Mouse (Mus musculus): ENCODE measurements at regions not wholly inside any gene's neighbourhood (a gene's known extent, or its start where the extent isn't known, plus 50 kb on each side); places are given as distances from the start of the nearest gene placed in this dataset.
"Not testable (repeated sequence)": the region's sequence is repeated elsewhere in the genome, so short reads cannot be mapped to it uniquely, and the experiment has no call there.

- Histone ChIP-seq H3K36me3 (ENCODE audit: control insufficient read depth, insufficient read depth, low read length) (no peaks in the 10 kb centered on the region), H3K9ac (ENCODE audit: low read depth, low read length) (no peak overlapping the region), H3K4me2 (replicated peaks; ENCODE audit: low read depth, low read length) (no peak overlapping the region), H3K27ac (ENCODE audit: low read depth, low read length) (no peak overlapping the region), H3K9me3 (ENCODE audit: control insufficient read depth, low read length) (peaks cover 3% of the 10 kb centered on the region; the same call in 1 of the 2 replicates), H3K4me1 (ENCODE audit: control insufficient read depth, insufficient read depth, low read length) (no peaks in the 10 kb centered on the region), H3K4me3 (ENCODE audit: low read length) (no peak overlapping the region), H3K27me3 (ENCODE audit: control insufficient read depth, insufficient read depth, low read length) (no peaks in the 10 kb centered on the region)
- 94% methylated on average over 2 of the region's 2 CpGs for WGBS
- ATAC-seq (ENCODE audit: low FRiP score, low TSS enrichment) = no peak
These were observed 678.5 kb upstream of the Gm19410 start for GRCm38 (mm10) chr8:35087070-35087469.

- Histone ChIP-seq H3K4me1 (ENCODE audit: control insufficient read depth, insufficient read depth, low read length) (no peaks in the 10 kb centered on the region), H3K9ac (ENCODE audit: low read depth, low read length) (no peak overlapping the region), H3K4me2 (replicated peaks; ENCODE audit: low read depth, low read length) (no peak overlapping the region), H3K9me3 (ENCODE audit: control insufficient read depth, low read length) (peaks cover 3% of the 10 kb centered on the region; the same call in 1 of the 2 replicates), H3K36me3 (ENCODE audit: control insufficient read depth, insufficient read depth, low read length) (no peaks in the 10 kb centered on the region), H3K27ac (ENCODE audit: low read depth, low read length) (no peak overlapping the region), H3K4me3 (ENCODE audit: low read length) (no peak overlapping the region), H3K27me3 (ENCODE audit: control insufficient read depth, insufficient read depth, low read length) (no peaks in the 10 kb centered on the region)
- ATAC-seq (ENCODE audit: low FRiP score, low TSS enrichment) = no peak
- WGBS = 87% methylated on average over 18 of the region's 18 CpGs
These were observed 677.0 kb upstream of the Gm19410 start for GRCm38 (mm10) chr8:35088380-35089244.

GRCm38 (mm10) chr8:35089519-35089918, 676.1 kb upstream of the Gm19410 start:
- no peak overlapping the region for H3K4me2 ChIP-seq (replicated peaks; ENCODE audit: low read depth, low read length)
- H3K4me1 ChIP-seq (ENCODE audit: control insufficient read depth, insufficient read depth, low read length) = no peaks in the 10 kb centered on the region
- no peak overlapping the region for H3K9ac ChIP-seq (ENCODE audit: low read depth, low read length)
- H3K36me3 ChIP-seq (ENCODE audit: control insufficient read depth, insufficient read depth, low read length) = no peaks in the 10 kb centered on the region
- no peak for ATAC-seq (ENCODE audit: low FRiP score, low TSS enrichment)
- peaks cover 3% of the 10 kb centered on the region; the same call in 1 of the 2 replicates for H3K9me3 ChIP-seq (ENCODE audit: control insufficient read depth, low read length)
- 91% methylated on average over 8 of the region's 8 CpGs for WGBS
- no peak overlapping the region for H3K4me3 ChIP-seq (ENCODE audit: low read length)
- no peaks in the 10 kb centered on the region for H3K27me3 ChIP-seq (ENCODE audit: control insufficient read depth, insufficient read depth, low read length)
- no peak overlapping the region for H3K27ac ChIP-seq (ENCODE audit: low read depth, low read length)

GRCm38 (mm10) chr8:35101701-35102100, 663.9 kb upstream of the Gm19410 start:
- 88% methylated on average over 5 of the region's 5 CpGs for WGBS
- Histone ChIP-seq H3K4me3 (ENCODE audit: low read length) (no peak overlapping the region), H3K4me2 (replicated peaks; ENCODE audit: low read depth, low read length) (no peak overlapping the region), H3K27me3 (ENCODE audit: control insufficient read depth, insufficient read depth, low read length) (no peaks in the 10 kb centered on the region), H3K27ac (ENCODE audit: low read depth, low read length) (no peak overlapping the region), H3K9me3 (ENCODE audit: control insufficient read depth, low read length) (no peaks in the 10 kb centered on the region), H3K36me3 (ENCODE audit: control insufficient read depth, insufficient read depth, low read length) (no peaks in the 10 kb centered on the region), H3K4me1 (ENCODE audit: control insufficient read depth, insufficient read depth, low read length) (no peaks in the 10 kb centered on the region), H3K9ac (ENCODE audit: low read depth, low read length) (no peak overlapping the region)
- ATAC-seq (ENCODE audit: low FRiP score, low TSS enrichment) = no peak

GRCm38 (mm10) chr8:35102102-35102501, 663.5 kb upstream of the Gm19410 start:
- not testable (repeated sequence) for H3K4me3 ChIP-seq (ENCODE audit: low read length); H3K4me2 ChIP-seq (replicated peaks; ENCODE audit: low read depth, low read length); ATAC-seq (ENCODE audit: low FRiP score, low TSS enrichment); H3K4me1 ChIP-seq (ENCODE audit: control insufficient read depth, insufficient read depth, low read length); H3K27ac ChIP-seq (ENCODE audit: low read depth, low read length); H3K36me3 ChIP-seq (ENCODE audit: control insufficient read depth, insufficient read depth, low read length); H3K9ac ChIP-seq (ENCODE audit: low read depth, low read length); H3K9me3 ChIP-seq (ENCODE audit: control insufficient read depth, low read length); H3K27me3 ChIP-seq (ENCODE audit: control insufficient read depth, insufficient read depth, low read length)
- WGBS = 77% methylated on average over 3 of the region's 3 CpGs

GRCm38 (mm10) chr8:35104465-35104876, 661.1 kb upstream of the Gm19410 start:
- not testable (repeated sequence) for H3K4me1 ChIP-seq (ENCODE audit: control insufficient read depth, insufficient read depth, low read length); H3K4me2 ChIP-seq (replicated peaks; ENCODE audit: low read depth, low read length); H3K4me3 ChIP-seq (ENCODE audit: low read length); H3K9ac ChIP-seq (ENCODE audit: low read depth, low read length); H3K27ac ChIP-seq (ENCODE audit: low read depth, low read length); H3K27me3 ChIP-seq (ENCODE audit: control insufficient read depth, insufficient read depth, low read length); H3K36me3 ChIP-seq (ENCODE audit: control insufficient read depth, insufficient read depth, low read length); ATAC-seq (ENCODE audit: low FRiP score, low TSS enrichment); H3K9me3 ChIP-seq (ENCODE audit: control insufficient read depth, low read length)

GRCm38 (mm10) chr8:35109506-35110217, 655.9 kb upstream of the Gm19410 start:
- H3K4me3 ChIP-seq (ENCODE audit: low read length) = no peak overlapping the region
- no peaks in the 10 kb centered on the region for H3K9me3 ChIP-seq (ENCODE audit: control insufficient read depth, low read length)
- no peak overlapping the region for H3K4me2 ChIP-seq (replicated peaks; ENCODE audit: low read depth, low read length)
- H3K27ac ChIP-seq (ENCODE audit: low read depth, low read length) = no peak overlapping the region
- H3K4me1 ChIP-seq (ENCODE audit: control insufficient read depth, insufficient read depth, low read length) = no peaks in the 10 kb centered on the region
- H3K36me3 ChIP-seq (ENCODE audit: control insufficient read depth, insufficient read depth, low read length) = no peaks in the 10 kb centered on the region
- WGBS = 87% methylated on average over 27 of the region's 27 CpGs
- no peaks in the 10 kb centered on the region for H3K27me3 ChIP-seq (ENCODE audit: control insufficient read depth, insufficient read depth, low read length)
- no peak for ATAC-seq (ENCODE audit: low FRiP score, low TSS enrichment)
- no peak overlapping the region for H3K9ac ChIP-seq (ENCODE audit: low read depth, low read length)

GRCm38 (mm10) chr8:35110286-35110685, 655.3 kb upstream of the Gm19410 start:
- 90% methylated on average over 8 of the region's 8 CpGs for WGBS
- no peak overlapping the region for H3K27ac ChIP-seq (ENCODE audit: low read depth, low read length)
- no peaks in the 10 kb centered on the region for H3K27me3 ChIP-seq (ENCODE audit: control insufficient read depth, insufficient read depth, low read length)
- no peaks in the 10 kb centered on the region for H3K4me1 ChIP-seq (ENCODE audit: control insufficient read depth, insufficient read depth, low read length)
- H3K4me3 ChIP-seq (ENCODE audit: low read length) = no peak overlapping the region
- ATAC-seq (ENCODE audit: low FRiP score, low TSS enrichment) = no peak
- no peak overlapping the region for H3K9ac ChIP-seq (ENCODE audit: low read depth, low read length)
- H3K9me3 ChIP-seq (ENCODE audit: control insufficient read depth, low read length) = no peaks in the 10 kb centered on the region
- no peak overlapping the region for H3K4me2 ChIP-seq (replicated peaks; ENCODE audit: low read depth, low read length)
- no peaks in the 10 kb centered on the region for H3K36me3 ChIP-seq (ENCODE audit: control insufficient read depth, insufficient read depth, low read length)

GRCm38 (mm10) chr8:35111130-35111529, 654.5 kb upstream of the Gm19410 start:
- H3K4me3 ChIP-seq (ENCODE audit: low read length) = no peak overlapping the region
- ATAC-seq (ENCODE audit: low FRiP score, low TSS enrichment) = no peak
- no peaks in the 10 kb centered on the region for H3K4me1 ChIP-seq (ENCODE audit: control insufficient read depth, insufficient read depth, low read length)
- H3K27me3 ChIP-seq (ENCODE audit: control insufficient read depth, insufficient read depth, low read length) = no peaks in the 10 kb centered on the region
- no peak overlapping the region for H3K9ac ChIP-seq (ENCODE audit: low read depth, low read length)
- 71% methylated on average over 7 of the region's 7 CpGs for WGBS
- no peak overlapping the region for H3K4me2 ChIP-seq (replicated peaks; ENCODE audit: low read depth, low read length)
- no peak overlapping the region for H3K27ac ChIP-seq (ENCODE audit: low read depth, low read length)
- no peaks in the 10 kb centered on the region for H3K36me3 ChIP-seq (ENCODE audit: control insufficient read depth, insufficient read depth, low read length)
- H3K9me3 ChIP-seq (ENCODE audit: control insufficient read depth, low read length) = no peaks in the 10 kb centered on the region

All from kidney, embryonic 14.5 days (tissue).